Mouse (Mus musculus) heart, adult 2 months (tissue): ENCODE measurements at regions not wholly inside any gene's neighbourhood (a gene's known extent, or its start where the extent isn't known, plus 50 kb on each side); places are given as distances from the start of the nearest gene placed in this dataset.

Source experiments
- DNase-seq, 2 experiments: peaks; one replicate each; pipeline ENCODE4 v3.0.0; 2021
- H3K27ac ChIP-seq: fragments of 200-600 bp; 2 replicates; pipeline ENCODE4 v1.8.1; 2022
- H3K27me3 ChIP-seq: fragments of 200-500 bp; 2 replicates; pipeline ENCODE4 v1.6.1; 2012; ENCODE audit warnings: mild to moderate bottlenecking, low read length, inconsistent platforms, mixed read lengths; ENCODE audit not compliant: control insufficient read depth, insufficient read depth
- H3K36me3 ChIP-seq: fragments of 200-500 bp; 2 replicates; pipeline ENCODE4 v1.6.1; 2012; ENCODE audit warnings: low read length, inconsistent platforms; ENCODE audit not compliant: control insufficient read depth, insufficient read depth
- H3K4me1 ChIP-seq: fragments of 200-500 bp; 2 replicates; pipeline ENCODE4 v1.6.1; 2011; ENCODE audit warnings: low read length; ENCODE audit not compliant: control insufficient read depth, insufficient read depth
- H3K4me3 ChIP-seq: fragments of 200-600 bp; 2 replicates; pipeline ENCODE4 v1.8.1; 2022
- H3K79me2 ChIP-seq: fragments of 200-500 bp; replicated peaks from 2 replicates; pipeline ENCODE4 v1.6.1; 2012; ENCODE audit warnings: mild to moderate bottlenecking, inconsistent platforms, low read length, moderate library complexity, mixed read lengths; ENCODE audit not compliant: control insufficient read depth, insufficient read depth
- H3K9ac ChIP-seq: fragments of 200-500 bp; 2 replicates; pipeline ENCODE4 v1.6.1; 2012; ENCODE audit warnings: low read depth, mild to moderate bottlenecking, control low read depth, inconsistent platforms, low read length, mixed read lengths
- CTCF ChIP-seq: fragments of 200-600 bp; IDR thresholded peaks from 2 replicates; pipeline ENCODE4 v1.8.1; 2022; ENCODE audit warnings: antibody characterized with exemption, mild to moderate bottlenecking, moderate library complexity
- EP300 ChIP-seq: fragments of 200-500 bp; IDR thresholded peaks from 2 replicates; pipeline ENCODE4 v1.6.1; 2011; ENCODE audit warnings: low read depth, low read length, control low read depth; ENCODE audit not compliant: insufficient read depth
- POLR2A ChIP-seq: fragments of 200-500 bp; IDR thresholded peaks from 2 replicates; pipeline ENCODE4 v1.6.1; 2011; ENCODE audit warnings: mild to moderate bottlenecking, low read depth, low read length, control low read depth; ENCODE audit not compliant: insufficient read depth
- WGBS: fragments of 180-500 bp; shearing (Covaris S2); methylation state at CpG from one replicate; pipeline ENCODE4 v1.1.7; 2018; 5-methylcytosine and 5-hydroxymethylcytosine counted together
- intact Hi-C: fragments of 180-260 bp; cut with DNase I; formaldehyde crosslinking; loops from one replicate; pipeline ENCODE4 v1.15.1; 2025

DNA sequence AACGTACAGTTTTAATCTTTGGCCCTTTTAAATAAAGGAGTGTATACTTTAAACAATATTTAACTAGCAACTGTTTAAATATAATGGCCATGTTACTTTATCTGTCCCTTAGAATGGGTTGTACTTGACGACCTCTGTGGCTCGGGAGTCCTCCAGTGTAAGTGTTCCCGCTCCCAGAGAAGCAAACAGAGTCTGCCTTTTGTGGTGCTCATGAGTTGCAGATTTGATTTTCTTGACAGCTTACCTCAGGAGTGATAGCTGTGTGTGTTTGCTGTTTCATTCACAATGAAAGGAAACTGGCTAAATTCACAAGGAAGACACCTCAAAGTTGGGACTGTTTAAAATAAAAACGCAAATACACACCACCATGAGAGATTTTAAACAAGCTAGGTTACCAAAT, 205.4 kb upstream of the Sox2 start:
- no peak overlapping the region for H3K9ac ChIP-seq
- intact Hi-C loops: no loop called here
- H3K27me3 ChIP-seq: no peaks in the 10 kb centered on the region
- no peaks in the 10 kb centered on the region for H3K36me3 ChIP-seq
- no peaks in the 10 kb centered on the region for H3K79me2 ChIP-seq
- no peak for DNase-seq
- no peaks in the 10 kb centered on the region for H3K4me1 ChIP-seq
- TF ChIP-seq EP300: no peak
- no peak overlapping the region for H3K4me3 ChIP-seq
- WGBS: 54% methylated on average over 5 of the region's 5 CpGs
- H3K27ac ChIP-seq: no peak overlapping the region

DNA sequence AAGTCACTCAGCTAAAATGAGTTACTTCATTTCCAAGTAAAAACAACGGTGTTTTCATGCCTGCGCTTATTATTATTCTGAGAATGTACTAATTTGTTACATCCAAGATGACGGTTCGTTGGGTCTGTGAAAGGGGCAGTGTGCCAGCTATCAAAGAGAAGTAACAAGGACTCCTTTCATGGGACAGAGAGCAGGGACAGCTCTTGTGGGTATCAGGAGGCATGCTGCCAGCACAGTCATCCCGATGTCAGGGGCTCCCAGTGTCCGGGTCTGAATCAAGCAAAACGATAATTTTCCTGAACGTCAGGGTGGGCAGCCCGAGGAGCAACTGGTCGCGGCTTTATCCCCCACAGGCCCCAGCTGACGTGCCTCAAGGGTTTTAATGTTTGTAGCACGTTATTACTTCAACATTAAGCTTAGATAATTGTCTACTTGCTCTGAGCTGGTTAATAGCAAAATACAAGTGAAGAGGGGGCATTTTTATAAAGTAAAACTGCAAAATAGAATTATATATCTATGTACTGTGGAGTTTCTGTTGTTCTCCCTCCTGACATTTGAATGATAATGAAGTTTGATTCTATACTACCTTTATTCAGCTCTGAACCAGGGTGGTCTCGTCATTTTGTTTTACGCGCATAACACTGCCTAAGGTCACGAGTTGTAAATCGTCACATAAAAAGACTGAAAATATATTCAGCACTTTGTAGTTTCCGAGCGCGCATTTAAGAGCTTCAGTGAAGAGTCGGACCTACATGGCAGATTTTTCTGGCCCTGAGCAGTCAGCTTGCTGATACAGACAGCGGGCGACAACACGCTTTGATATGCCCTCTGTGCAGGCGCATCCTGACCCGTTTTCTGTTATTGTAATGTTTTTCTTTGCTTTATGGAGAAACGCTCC, 206.2 kb upstream of the Sox2 start:
- Histone ChIP-seq H3K4me1 (no peaks in the 10 kb centered on the region), H3K27me3 (no peaks in the 10 kb centered on the region), H3K4me3 (no peak overlapping the region), H3K27ac (no peak overlapping the region), H3K36me3 (no peaks in the 10 kb centered on the region), H3K9ac (no peak overlapping the region), H3K79me2 (no peaks in the 10 kb centered on the region)
- intact Hi-C loops: no loop called here
- no peak for DNase-seq
- no peak for TF ChIP-seq POLR2A
- no peak for TF ChIP-seq EP300
- no peak for TF ChIP-seq CTCF
- 66% methylated on average over 28 of the region's 28 CpGs for WGBS

DNA sequence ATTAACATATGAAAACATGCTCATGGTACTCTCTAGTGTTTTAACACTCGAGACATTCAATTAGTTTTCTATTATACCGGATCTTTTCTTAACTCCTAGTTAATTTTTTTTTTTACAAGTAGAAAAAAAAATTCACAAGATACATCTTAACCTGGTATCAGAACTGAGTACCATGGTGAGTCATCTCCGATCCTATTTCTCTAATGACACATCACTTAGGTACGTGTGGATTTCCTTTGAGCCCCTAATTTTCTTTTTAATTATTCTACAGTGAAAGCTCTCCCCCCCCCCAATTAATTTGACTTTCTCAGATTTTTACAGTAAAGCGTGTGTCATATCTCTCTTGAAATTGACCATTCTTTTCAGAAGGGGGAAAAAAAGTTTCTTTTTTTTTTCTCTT, 206.9 kb upstream of the Sox2 start:
- no peaks in the 10 kb centered on the region for H3K4me1 ChIP-seq
- WGBS: 65% methylated on average over 5 of the region's 5 CpGs
- intact Hi-C loops: no loop called here

DNA sequence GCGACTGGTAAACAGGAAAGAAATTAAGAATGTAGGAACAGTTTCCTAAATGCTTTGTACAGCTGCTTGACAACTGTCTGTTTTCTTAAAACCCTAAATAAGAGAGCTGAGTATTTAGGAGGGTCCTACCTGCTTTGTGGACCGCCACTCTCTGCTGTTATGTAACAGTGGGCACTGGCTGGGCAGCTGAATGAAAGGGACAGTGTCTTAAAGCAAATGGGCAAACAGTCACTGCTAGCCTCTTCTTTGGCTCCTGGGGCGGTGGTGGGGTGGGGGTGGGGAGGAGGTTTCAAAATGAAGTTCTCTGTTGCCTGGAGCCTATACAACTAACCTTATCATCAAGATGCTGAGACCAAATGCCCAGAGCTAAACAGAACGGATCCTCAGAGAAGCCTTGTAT, 208.4 kb upstream of the Sox2 start:
- Histone ChIP-seq H3K9ac (no peak overlapping the region), H3K4me3 (no peak overlapping the region), H3K36me3 (no peaks in the 10 kb centered on the region), H3K27ac (no peak overlapping the region), H3K4me1 (no peaks in the 10 kb centered on the region), H3K79me2 (no peaks in the 10 kb centered on the region), H3K27me3 (no peaks in the 10 kb centered on the region)
- TF ChIP-seq CTCF: no peak
- TF ChIP-seq EP300: no peak
- TF ChIP-seq POLR2A: no peak
- no peak for DNase-seq
- WGBS: 64% methylated on average over 4 of the region's 4 CpGs
- intact Hi-C loops: no loop called here

More for the DNA sequence above, 206.9 kb upstream of the Sox2 start:
- Histone ChIP-seq H3K27me3 (no peaks in the 10 kb centered on the region), H3K9ac (no peak overlapping the region), H3K27ac (no peak overlapping the region), H3K36me3 (no peaks in the 10 kb centered on the region), H3K4me3 (no peak overlapping the region), H3K79me2 (no peaks in the 10 kb centered on the region)
- DNase-seq: no peak
- no peak for TF ChIP-seq EP300
- TF ChIP-seq CTCF: no peak
- no peak for TF ChIP-seq POLR2A

DNA sequence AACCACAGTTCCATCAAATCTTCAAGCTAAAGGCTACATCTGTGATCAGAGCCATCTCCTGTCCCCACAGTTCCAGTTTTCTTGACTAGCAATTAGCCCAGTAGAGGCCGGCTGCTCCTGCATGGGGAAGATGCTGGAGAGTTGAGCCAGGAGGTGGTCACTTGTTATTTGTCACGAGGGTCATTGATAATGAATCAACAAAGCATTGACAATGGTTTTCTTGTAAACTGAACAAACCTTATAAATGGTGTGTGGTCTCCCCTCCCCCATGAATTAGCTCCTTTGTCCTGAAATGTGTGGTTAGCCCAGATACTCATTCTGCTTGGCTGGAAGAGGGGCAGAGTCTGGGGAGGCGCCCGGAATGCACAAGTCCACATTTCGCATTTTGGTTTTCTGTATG, 208.9 kb upstream of the Sox2 start:
- no peak overlapping the region for H3K9ac ChIP-seq
- no peaks in the 10 kb centered on the region for H3K27me3 ChIP-seq
- no peaks in the 10 kb centered on the region for H3K36me3 ChIP-seq
- TF ChIP-seq POLR2A (no peak), CTCF (no peak), EP300 (no peak)
- no peaks in the 10 kb centered on the region for H3K4me1 ChIP-seq
- no peaks in the 10 kb centered on the region for H3K79me2 ChIP-seq
- no peak for DNase-seq
- 55% methylated on average over 5 of the region's 5 CpGs for WGBS
- no peak overlapping the region for H3K4me3 ChIP-seq
- H3K27ac ChIP-seq: no peak overlapping the region
- intact Hi-C loops: no loop called here

DNA sequence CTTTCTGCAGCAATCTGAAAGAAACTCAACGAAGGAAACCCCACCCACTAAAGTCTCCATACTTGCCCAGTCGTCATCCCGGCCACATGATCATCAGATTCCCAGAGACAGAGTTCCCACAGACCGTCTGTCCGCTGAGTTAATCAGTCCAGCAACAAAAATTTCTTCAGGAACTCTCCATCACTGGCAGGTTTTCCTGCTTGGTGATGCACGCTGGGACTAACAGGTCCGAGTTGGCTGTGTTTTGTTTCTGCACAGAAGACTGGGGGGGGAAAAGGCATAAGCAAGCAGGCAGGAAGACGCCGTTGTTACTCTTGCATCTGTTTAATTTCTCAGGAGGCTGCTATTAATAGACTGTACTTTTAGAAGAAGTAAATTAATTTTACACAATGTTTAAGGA, 215.3 kb upstream of the Sox2 start:
- Histone ChIP-seq H3K4me3 (no peak overlapping the region), H3K27me3 (no peaks in the 10 kb centered on the region), H3K27ac (no peak overlapping the region), H3K79me2 (no peaks in the 10 kb centered on the region), H3K36me3 (no peaks in the 10 kb centered on the region), H3K4me1 (no peaks in the 10 kb centered on the region), H3K9ac (no peak overlapping the region)
- TF ChIP-seq CTCF (no peak), EP300 (no peak), POLR2A (no peak)
- DNase-seq: no peak
- intact Hi-C loops: no loop called here
- 30% methylated on average over 9 of the region's 9 CpGs for WGBS
